Mouse (Mus musculus) urinary bladder, postnatal 25 days (tissue): ENCODE measurements around the gene Slc39a1.
"Not testable (repeated sequence)": the region's sequence is repeated elsewhere in the genome, so short reads cannot be mapped to it uniquely, and the experiment has no call there.

Source experiments
- DNase-seq: peaks from one replicate; pipeline ENCODE4 v3.0.0; 2022; ENCODE audit warnings: low spot score

Gene Slc39a1

GRCm38 (mm10) chr3:90265932-90266741 is 18.2 kb downstream of the Slc39a1 start:
- DNase-seq = no peak

- DNase-seq = no peak
Measured at GRCm38 (mm10) chr3:90266901-90267775, 19.2 kb downstream of the Slc39a1 start.

GRCm38 (mm10) chr3:90268190-90268589 is 20.2 kb downstream of the Slc39a1 start:
- no peak for DNase-seq

GRCm38 (mm10) chr3:90268971-90269370 is 21.0 kb downstream of the Slc39a1 start:
- DNase-seq = no peak

GRCm38 (mm10) chr3:90270784-90271183 is 22.8 kb downstream of the Slc39a1 start:
- DNase-seq = no peak

- DNase-seq = no peak
Measured at GRCm38 (mm10) chr3:90272170-90272569, 24.2 kb downstream of the Slc39a1 start.

- no peak for DNase-seq
Measured at GRCm38 (mm10) chr3:90273855-90274254, 25.9 kb downstream of the Slc39a1 start.

GRCm38 (mm10) chr3:90275286-90275685 is 27.3 kb downstream of the Slc39a1 start:
- no peak for DNase-seq

- DNase-seq = no peak
Measured at GRCm38 (mm10) chr3:90276858-90277257, 28.9 kb downstream of the Slc39a1 start.

GRCm38 (mm10) chr3:90277793-90278192 is 29.8 kb downstream of the Slc39a1 start:
- DNase-seq = no peak

- DNase-seq = no peak
Measured at GRCm38 (mm10) chr3:90278211-90278610, 30.2 kb downstream of the Slc39a1 start.

GRCm38 (mm10) chr3:90279216-90279615 is 31.2 kb downstream of the Slc39a1 start:
- no peak for DNase-seq

GRCm38 (mm10) chr3:90279743-90280142 is 31.8 kb downstream of the Slc39a1 start:
- no peak for DNase-seq

- DNase-seq = no peak
Measured at GRCm38 (mm10) chr3:90280708-90281107, 32.7 kb downstream of the Slc39a1 start.

GRCm38 (mm10) chr3:90284150-90284549 is 36.2 kb downstream of the Slc39a1 start:
- no peak for DNase-seq

- DNase-seq = not testable (repeated sequence)
Measured at GRCm38 (mm10) chr3:90289403-90289802, 41.4 kb downstream of the Slc39a1 start.

- DNase-seq = no peak
Measured at GRCm38 (mm10) chr3:90290602-90291001, 42.6 kb downstream of the Slc39a1 start.

- DNase-seq = no peak
Measured at GRCm38 (mm10) chr3:90291982-90292344, 44.0 kb downstream of the Slc39a1 start.

- DNase-seq = peak; percentile 93
Measured at GRCm38 (mm10) chr3:90292345-90293275, 44.6 kb downstream of the Slc39a1 start, which contains the start of gene Gatad2b. Gene Gatad2b, plus strand, starts transcription at chr3:90293178.

GRCm38 (mm10) chr3:90293352-90294063 is 45.5 kb downstream of the Slc39a1 start:
- DNase-seq = peak; percentile 54

- no peak for DNase-seq
Measured at GRCm38 (mm10) chr3:90294064-90294440, 46.1 kb downstream of the Slc39a1 start.
